Mouse (Mus musculus): ENCODE data around the gene Tmbim6.

DNA sequence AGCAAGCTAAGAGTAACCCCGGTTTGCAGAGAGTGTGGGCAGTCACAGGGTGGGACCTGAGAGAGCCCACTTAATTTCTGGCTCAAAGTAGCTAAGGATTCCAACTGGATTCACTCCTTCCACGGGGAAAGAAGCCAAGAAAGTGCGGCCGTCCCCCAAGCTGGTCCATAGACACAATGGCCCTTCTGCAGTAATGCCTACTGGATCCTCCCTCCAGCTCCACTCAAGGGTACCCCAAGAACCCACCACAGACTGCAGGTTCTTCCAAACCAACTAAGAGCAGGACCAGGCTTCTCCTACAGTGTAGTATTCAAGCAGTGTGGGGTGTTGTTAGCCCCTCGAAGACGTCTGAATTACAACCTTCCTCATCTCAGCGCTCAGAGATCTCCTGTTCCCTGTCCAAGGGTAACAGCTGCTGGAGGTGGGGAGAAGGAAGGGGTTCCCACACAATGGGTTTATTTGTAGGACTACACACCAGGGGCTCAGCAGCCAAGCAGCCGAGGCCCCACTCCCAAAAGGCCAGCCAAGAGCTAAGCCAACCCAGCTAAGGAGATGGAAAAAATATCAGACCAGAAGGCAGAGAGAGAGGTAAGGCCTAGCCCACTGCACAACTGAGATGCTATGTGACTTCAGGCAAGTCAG lies 48.3 kb downstream of the Tmbim6 start:
- peak in 2 of 3 experiments; percentile 37 to 78 for TF ChIP-seq MYOG (IDR thresholded peaks at IDR 0.05; ENCODE audit: control insufficient read depth in 1 of 3, insufficient read depth in 1 of 3, insufficient read length in 2 of 3, low read depth in 2 of 3)
- no peak for TF ChIP-seq POLR2A (IDR thresholded peaks at IDR 0.05; ENCODE audit: insufficient read length, low read depth)
- TF ChIP-seq SRF (IDR thresholded peaks at IDR 0.05; ENCODE audit: control insufficient read depth, insufficient read length, low read depth), result peak; percentile 34
- TF ChIP-seq MYOD1 (IDR thresholded peaks at IDR 0.05; ENCODE audit: control insufficient read depth in 1 of 3, insufficient read length in 2 of 3, low read depth in 2 of 3), result peak in 2 of 3 experiments; percentile 69 to 86
- no peak for TF ChIP-seq E2F4 (IDR thresholded peaks at IDR 0.05; ENCODE audit: insufficient read depth)
- no peak for TF ChIP-seq USF1 (IDR thresholded peaks at IDR 0.05; ENCODE audit: low read depth)
- no peak for TF ChIP-seq CEBPB (IDR thresholded peaks at IDR 0.05; ENCODE audit: insufficient read depth, poor library complexity, severe bottlenecking)
